Mouse (Mus musculus): ENCODE results near the gene Rplp0. TPM values are rescaled to one million over a fixed set of nuclear protein-coding genes. Genes with fewer than 3 reads are reported as not detected.

Rplp0 gene
- polyA plus RNA-seq, 1 experiment: 3,023 TPM

GRCm38 (mm10) chr5:115548501-115549285 is 10.6 kb upstream of the Rplp0 start:
- Histone ChIP-seq H3K27ac (ENCODE audit: insufficient read depth, low read length) (no peak overlapping the region), H3K4me3 (ENCODE audit: insufficient read depth, low read length) (no peak overlapping the region), H3K4me1 (ENCODE audit: control insufficient read depth, insufficient read depth, low read length) (no peaks in the 10 kb centered on the region)
- TF ChIP-seq CTCF (IDR thresholded peaks at IDR 0.05; ENCODE audit: borderline replicate concordance, insufficient read depth, low read length) (no peak), POLR2A (IDR thresholded peaks at IDR 0.05; ENCODE audit: low read depth, low read length) (no peak)

GRCm38 (mm10) chr5:115550482-115551005 is 8.7 kb upstream of the Rplp0 start:
- no peaks in the 10 kb centered on the region for H3K4me1 ChIP-seq (ENCODE audit: control insufficient read depth, insufficient read depth, low read length)

GRCm38 (mm10) chr5:115551386-115551785 is 7.9 kb upstream of the Rplp0 start:
- H3K4me3 ChIP-seq (ENCODE audit: insufficient read depth, low read length): no peak overlapping the region
- no peak for TF ChIP-seq CTCF (IDR thresholded peaks at IDR 0.05; ENCODE audit: borderline replicate concordance, insufficient read depth, low read length)
- no peak for TF ChIP-seq POLR2A (IDR thresholded peaks at IDR 0.05; ENCODE audit: low read depth, low read length)
- no peak overlapping the region for H3K27ac ChIP-seq (ENCODE audit: insufficient read depth, low read length)
- H3K4me1 ChIP-seq (ENCODE audit: control insufficient read depth, insufficient read depth, low read length): no peaks in the 10 kb centered on the region

More at GRCm38 (mm10) chr5:115550482-115551005, 8.7 kb upstream of the Rplp0 start:
- TF ChIP-seq POLR2A (IDR thresholded peaks at IDR 0.05; ENCODE audit: low read depth, low read length) (no peak), CTCF (IDR thresholded peaks at IDR 0.05; ENCODE audit: borderline replicate concordance, insufficient read depth, low read length) (no peak)
- no peak overlapping the region for H3K27ac ChIP-seq (ENCODE audit: insufficient read depth, low read length)
- no peak overlapping the region for H3K4me3 ChIP-seq (ENCODE audit: insufficient read depth, low read length)

GRCm38 (mm10) chr5:115551799-115552198 is 7.5 kb upstream of the Rplp0 start:
- no peak overlapping the region for H3K4me3 ChIP-seq (ENCODE audit: insufficient read depth, low read length)
- H3K4me1 ChIP-seq (ENCODE audit: control insufficient read depth, insufficient read depth, low read length): no peaks in the 10 kb centered on the region
- no peak overlapping the region for H3K27ac ChIP-seq (ENCODE audit: insufficient read depth, low read length)
- TF ChIP-seq CTCF (IDR thresholded peaks at IDR 0.05; ENCODE audit: borderline replicate concordance, insufficient read depth, low read length) (no peak), POLR2A (IDR thresholded peaks at IDR 0.05; ENCODE audit: low read depth, low read length) (no peak)

GRCm38 (mm10) chr5:115553801-115554420 is 5.4 kb upstream of the Rplp0 start:
- H3K27ac ChIP-seq (ENCODE audit: insufficient read depth, low read length): no peak overlapping the region

GRCm38 (mm10) chr5:115554536-115555291 is 4.6 kb upstream of the Rplp0 start:
- Histone ChIP-seq H3K4me1 (ENCODE audit: control insufficient read depth, insufficient read depth, low read length) (no peaks in the 10 kb centered on the region), H3K4me3 (ENCODE audit: insufficient read depth, low read length) (no peak overlapping the region), H3K27ac (ENCODE audit: insufficient read depth, low read length) (no peak overlapping the region)
- TF ChIP-seq CTCF (IDR thresholded peaks at IDR 0.05; ENCODE audit: borderline replicate concordance, insufficient read depth, low read length) (no peak), POLR2A (IDR thresholded peaks at IDR 0.05; ENCODE audit: low read depth, low read length) (no peak)

More at GRCm38 (mm10) chr5:115553801-115554420, 5.4 kb upstream of the Rplp0 start:
- H3K4me3 ChIP-seq (ENCODE audit: insufficient read depth, low read length): no peak overlapping the region
- TF ChIP-seq CTCF (IDR thresholded peaks at IDR 0.05; ENCODE audit: borderline replicate concordance, insufficient read depth, low read length) (no peak), POLR2A (IDR thresholded peaks at IDR 0.05; ENCODE audit: low read depth, low read length) (no peak)
- H3K4me1 ChIP-seq (ENCODE audit: control insufficient read depth, insufficient read depth, low read length): no peaks in the 10 kb centered on the region

- TF ChIP-seq POLR2A (IDR thresholded peaks at IDR 0.05; ENCODE audit: low read depth, low read length) (no peak), CTCF (IDR thresholded peaks at IDR 0.05; ENCODE audit: borderline replicate concordance, insufficient read depth, low read length) (peak; percentile 74; the same call in 1 of the 2 replicates)
- no peak overlapping the region for H3K4me3 ChIP-seq (ENCODE audit: insufficient read depth, low read length)
- H3K27ac ChIP-seq (ENCODE audit: insufficient read depth, low read length): no peak overlapping the region
- no peaks in the 10 kb centered on the region for H3K4me1 ChIP-seq (ENCODE audit: control insufficient read depth, insufficient read depth, low read length)
Measured at GRCm38 (mm10) chr5:115556217-115556616, 3.0 kb upstream of the Rplp0 start.

GRCm38 (mm10) chr5:115558182-115558794 is 979 bp upstream of the Rplp0 start:
- peaks cover 4% of the 10 kb centered on the region; the same call in 1 of the 2 replicates for H3K4me1 ChIP-seq (ENCODE audit: control insufficient read depth, insufficient read depth, low read length)
- H3K4me3 ChIP-seq (ENCODE audit: insufficient read depth, low read length): no peak overlapping the region
- no peak overlapping the region for H3K27ac ChIP-seq (ENCODE audit: insufficient read depth, low read length)
- no peak for TF ChIP-seq POLR2A (IDR thresholded peaks at IDR 0.05; ENCODE audit: low read depth, low read length)
- TF ChIP-seq CTCF (IDR thresholded peaks at IDR 0.05; ENCODE audit: borderline replicate concordance, insufficient read depth, low read length): no peak

GRCm38 (mm10) chr5:115560336-115560905 is 1.2 kb downstream of the Rplp0 start:
- TF ChIP-seq CTCF (IDR thresholded peaks at IDR 0.05; ENCODE audit: borderline replicate concordance, insufficient read depth, low read length) (no peak), POLR2A (IDR thresholded peaks at IDR 0.05; ENCODE audit: low read depth, low read length) (no peak; the same call in 1 of the 2 replicates)
- peaks cover 4% of the 10 kb centered on the region; the same call in 1 of the 2 replicates for H3K4me1 ChIP-seq (ENCODE audit: control insufficient read depth, insufficient read depth, low read length)

More at GRCm38 (mm10) chr5:115560336-115560905, 1.2 kb downstream of the Rplp0 start:
- Histone ChIP-seq H3K4me3 (ENCODE audit: insufficient read depth, low read length) (peak overlapping the region; percentile 86), H3K27ac (ENCODE audit: insufficient read depth, low read length) (peak overlapping the region; percentile 59)
